Mouse (Mus musculus) forebrain, embryonic 16.5 days (tissue): Measurements from ENCODE around the gene Fbxo42. TPM values are rescaled to one million over a fixed set of nuclear protein-coding genes. Genes with fewer than 3 reads are reported as not detected.

Experiments used
- ATAC-seq: fragments of 200-750 bp; cut with Nextera tagmentation; 2 replicates; pipeline ENCODE4 v1.8.0; 2017; ENCODE audit warnings: mild to moderate bottlenecking, moderate library complexity
- H3K27ac ChIP-seq: fragments of 300-500 bp; sonication (generic); 2 replicates; pipeline ENCODE4 v1.5.1; 2014; ENCODE audit warnings: low read length, control low read depth
- H3K27me3 ChIP-seq: fragments of 300-500 bp; sonication (generic); replicated peaks from 2 replicates; pipeline ENCODE4 v1.6.1; 2014; ENCODE audit warnings: low read length; ENCODE audit not compliant: control insufficient read depth, insufficient read depth
- H3K36me3 ChIP-seq: fragments of 300-500 bp; sonication (generic); 2 replicates; pipeline ENCODE4 v1.6.1; 2014; ENCODE audit not compliant: control insufficient read depth, insufficient read depth
- H3K4me1 ChIP-seq: fragments of 300-500 bp; sonication (generic); replicated peaks from 2 replicates; pipeline ENCODE4 v1.6.1; 2014; ENCODE audit warnings: low read length; ENCODE audit not compliant: control insufficient read depth, insufficient read depth
- H3K4me2 ChIP-seq: fragments of 300-500 bp; sonication (generic); 2 replicates; pipeline ENCODE4 v1.6.1; 2014; ENCODE audit warnings: mild to moderate bottlenecking, low read length, control low read depth
- H3K4me3 ChIP-seq: fragments of 300-500 bp; sonication (generic); replicated peaks from 2 replicates; pipeline ENCODE4 v1.5.1; 2014; ENCODE audit warnings: mild to moderate bottlenecking, low read length, control low read depth
- H3K9ac ChIP-seq: fragments of 300-500 bp; sonication (generic); replicated peaks from 2 replicates; pipeline ENCODE4 v1.6.1; 2014; ENCODE audit warnings: low read depth, low read length, control low read depth
- H3K9me3 ChIP-seq: fragments of 300-500 bp; sonication (generic); 2 replicates; pipeline ENCODE4 v1.6.1; 2016; ENCODE audit warnings: low read length; ENCODE audit not compliant: control insufficient read depth
- WGBS: fragments of 180-500 bp; shearing (Covaris S2); extraction: QIAGEN DNeasy Blood & Tissue Kit; methylation state at CpG from one replicate; pipeline ENCODE4 v1.1.7; 2014; 5-methylcytosine and 5-hydroxymethylcytosine counted together
- polyA plus RNA-seq: library from polyadenylated mRNA; unstranded; fragments of >200 nt; fragmentation: Nextera tagmentation; extraction: Ambion mirVana; gene quantifications from 2 replicates; pipeline ENCODE4 v1.2.1, GENCODE M21; 2015

Fbxo42 gene
- polyA plus RNA-seq, 1 experiment from 2014 or later, result 27.1 TPM

GRCm38 (mm10) chr4:141180831-141181230 lies 33.1 kb downstream of the Fbxo42 start:
- H3K27me3 ChIP-seq, result no peaks in the 10 kb centered on the region
- H3K27ac ChIP-seq, result no peak overlapping the region
- no peak overlapping the region for H3K9ac ChIP-seq
- no peak overlapping the region for H3K4me2 ChIP-seq
- no peak for ATAC-seq
- no peak overlapping the region for H3K4me3 ChIP-seq
- WGBS, result 75% methylated on average over 8 of the region's 8 CpGs
- H3K4me1 ChIP-seq, result no peaks in the 10 kb centered on the region
- H3K36me3 ChIP-seq, result peaks cover 2% of the 10 kb centered on the region; the same call in 1 of the 2 replicates
- no peaks in the 10 kb centered on the region for H3K9me3 ChIP-seq

GRCm38 (mm10) chr4:141181981-141182380 lies 34.3 kb downstream of the Fbxo42 start:
- no peaks in the 10 kb centered on the region for H3K9me3 ChIP-seq
- ATAC-seq, result no peak
- no peaks in the 10 kb centered on the region for H3K4me1 ChIP-seq
- H3K4me3 ChIP-seq, result no peak overlapping the region
- peaks cover 2% of the 10 kb centered on the region; the same call in 1 of the 2 replicates for H3K36me3 ChIP-seq
- WGBS, result 95% methylated on average over 6 of the region's 6 CpGs
- H3K9ac ChIP-seq, result no peak overlapping the region
- no peaks in the 10 kb centered on the region for H3K27me3 ChIP-seq
- H3K4me2 ChIP-seq, result no peak overlapping the region
- no peak overlapping the region for H3K27ac ChIP-seq

GRCm38 (mm10) chr4:141183932-141184331 lies 36.2 kb downstream of the Fbxo42 start:
- WGBS, result 94% methylated on average over 2 of the region's 2 CpGs

GRCm38 (mm10) chr4:141184426-141184825 lies 36.7 kb downstream of the Fbxo42 start:
- no peak overlapping the region for H3K4me3 ChIP-seq
- no peak overlapping the region for H3K27ac ChIP-seq
- no peaks in the 10 kb centered on the region for H3K4me1 ChIP-seq
- no peaks in the 10 kb centered on the region for H3K27me3 ChIP-seq
- no peak for ATAC-seq
- WGBS, result 87% methylated on average over 4 of the region's 4 CpGs
- no peaks in the 10 kb centered on the region for H3K36me3 ChIP-seq
- no peaks in the 10 kb centered on the region for H3K9me3 ChIP-seq
- no peak overlapping the region for H3K9ac ChIP-seq
- no peak overlapping the region for H3K4me2 ChIP-seq

More at GRCm38 (mm10) chr4:141183932-141184331, 36.2 kb downstream of the Fbxo42 start:
- Histone ChIP-seq H3K27me3 (no peaks in the 10 kb centered on the region), H3K4me1 (no peaks in the 10 kb centered on the region), H3K4me3 (no peak overlapping the region), H3K9me3 (no peaks in the 10 kb centered on the region), H3K4me2 (no peak overlapping the region), H3K9ac (no peak overlapping the region), H3K36me3 (no peaks in the 10 kb centered on the region), H3K27ac (no peak overlapping the region)
- no peak for ATAC-seq

GRCm38 (mm10) chr4:141186923-141187836 lies 39.5 kb downstream of the Fbxo42 start:
- H3K9me3 ChIP-seq, result no peaks in the 10 kb centered on the region
- no peak overlapping the region for H3K4me2 ChIP-seq
- H3K9ac ChIP-seq, result no peak overlapping the region
- no peak overlapping the region for H3K27ac ChIP-seq
- no peak overlapping the region for H3K4me3 ChIP-seq
- no peaks in the 10 kb centered on the region for H3K36me3 ChIP-seq
- no peak for ATAC-seq
- H3K4me1 ChIP-seq, result no peaks in the 10 kb centered on the region
- WGBS, result 79% methylated on average over 9 of the region's 9 CpGs
- no peaks in the 10 kb centered on the region for H3K27me3 ChIP-seq

- Histone ChIP-seq H3K9ac (no peak overlapping the region), H3K4me3 (no peak overlapping the region), H3K36me3 (peaks cover 8% of the 10 kb centered on the region), H3K27ac (no peak overlapping the region), H3K4me2 (no peak overlapping the region), H3K9me3 (no peaks in the 10 kb centered on the region), H3K27me3 (no peaks in the 10 kb centered on the region), H3K4me1 (no peaks in the 10 kb centered on the region)
- ATAC-seq, result no peak
- WGBS, result 92% methylated on average over 7 of the region's 7 CpGs
Measured at GRCm38 (mm10) chr4:141191294-141191693, 43.6 kb downstream of the Fbxo42 start.

GRCm38 (mm10) chr4:141194553-141194952 lies 46.8 kb downstream of the Fbxo42 start:
- WGBS, result 90% methylated on average over 6 of the region's 6 CpGs
- no peaks in the 10 kb centered on the region for H3K27me3 ChIP-seq
- no peak overlapping the region for H3K27ac ChIP-seq
- H3K36me3 ChIP-seq, result peaks cover 18% of the 10 kb centered on the region
- H3K9ac ChIP-seq, result no peak overlapping the region
- no peaks in the 10 kb centered on the region for H3K4me1 ChIP-seq
- no peak overlapping the region for H3K4me3 ChIP-seq
- H3K9me3 ChIP-seq, result no peaks in the 10 kb centered on the region
- H3K4me2 ChIP-seq, result no peak overlapping the region
- ATAC-seq, result no peak

- H3K27me3 ChIP-seq, result no peaks in the 10 kb centered on the region
- H3K9me3 ChIP-seq, result no peaks in the 10 kb centered on the region
- no peaks in the 10 kb centered on the region for H3K4me1 ChIP-seq
- H3K36me3 ChIP-seq, result peaks cover 22% of the 10 kb centered on the region
- no peak for ATAC-seq
- no peak overlapping the region for H3K4me3 ChIP-seq
- H3K27ac ChIP-seq, result no peak overlapping the region
- 95% methylated on average over 13 of the region's 13 CpGs for WGBS
- no peak overlapping the region for H3K9ac ChIP-seq
- H3K4me2 ChIP-seq, result no peak overlapping the region
Measured at GRCm38 (mm10) chr4:141196981-141197685, 49.4 kb downstream of the Fbxo42 start.

GRCm38 (mm10) chr4:141197686-141198035 lies 49.9 kb downstream of the Fbxo42 start:
- Histone ChIP-seq H3K9me3 (no peaks in the 10 kb centered on the region), H3K9ac (no peak overlapping the region), H3K4me2 (no peak overlapping the region), H3K4me3 (no peak overlapping the region), H3K4me1 (no peaks in the 10 kb centered on the region), H3K27me3 (no peaks in the 10 kb centered on the region), H3K36me3 (peaks cover 26% of the 10 kb centered on the region), H3K27ac (no peak overlapping the region)
- WGBS, result 93% methylated on average over 13 of the region's 13 CpGs
- ATAC-seq, result no peak
